Mouse (Mus musculus): Measurements from ENCODE around the gene Vwa5b2. TPM values are rescaled to one million over a fixed set of nuclear protein-coding genes. Genes with fewer than 3 reads are reported as not detected.

Gene Vwa5b2
- total RNA-seq, 2 experiments from 2014 or later, result 1.4 to 1.6 TPM

Small RNA genes within 50 kb of the gene (microRNA-seq; reads per million reads assigned to microRNA genes)
- 3.5 reads per million, percentile 9 among the genes with 10 or more reads in this experiment for gene Mir1224

Other genes starting within 250 kb of the Vwa5b2 start
- gene Abcc5, start 163.1 kb upstream of the Vwa5b2 start, total RNA-seq (2021), result 10 to 100 TPM; 59.4 to 78.0 TPM
- 10 to 100 TPM; 62.4 to 62.6 TPM for gene Eif2b5, start 90.7 kb upstream of the Vwa5b2 start, total RNA-seq (2021)
- 10 to 100 TPM; 40.7 to 45.2 TPM for gene Dvl3, start 72.5 kb upstream of the Vwa5b2 start, total RNA-seq (2021)
- 100 to 1,000 TPM; 279 to 383 TPM for gene Ap2m1, start 54.0 kb upstream of the Vwa5b2 start, total RNA-seq (2021)
- gene Abcf3, start 40.9 kb upstream of the Vwa5b2 start, total RNA-seq (2021), result 10 to 100 TPM; 86.0 to 95.3 TPM
- gene Eef1akmt4, start 22.1 kb downstream of the Vwa5b2 start, total RNA-seq (2021), result 1 to 10 TPM; 9.5 to 10.0 TPM
- gene Gm49333, start 22.1 kb downstream of the Vwa5b2 start, total RNA-seq (2021), result under 1 TPM in 1 of 2 experiments, not detected in 1; 0.26 TPM
- gene Alg3, start 22.3 kb downstream of the Vwa5b2 start, total RNA-seq (2021), result 10 to 100 TPM; 26.9 to 29.8 TPM
- gene Camk2n2, start 31.8 kb downstream of the Vwa5b2 start, total RNA-seq (2021), result 100 to 1,000 TPM in 1 of 2 experiments, 10 to 100 TPM in 1; 25.3 to 128 TPM
- gene Ece2, start 40.4 kb downstream of the Vwa5b2 start, total RNA-seq (2021), result 10 to 100 TPM in 1 of 2 experiments, 1 to 10 TPM in 1; 8.9 to 17.5 TPM
- gene Psmd2, start 62.2 kb downstream of the Vwa5b2 start, total RNA-seq (2021), result 100 to 1,000 TPM; 288 to 322 TPM
- gene Eif4g1, start 78.8 kb downstream of the Vwa5b2 start, total RNA-seq (2021), result 100 to 1,000 TPM; 352 to 397 TPM
- 10 to 100 TPM; 13.5 to 15.0 TPM for gene Fam131a, start 103.8 kb downstream of the Vwa5b2 start, total RNA-seq (2021)
- 10 to 100 TPM; 37.0 to 56.4 TPM for gene Polr2h, start 128.2 kb downstream of the Vwa5b2 start, total RNA-seq (2021)
- 10 to 100 TPM; 19.3 to 66.2 TPM for gene Clcn2, start 128.3 kb downstream of the Vwa5b2 start, total RNA-seq (2021)
- 10 to 100 TPM; 10.4 to 10.6 TPM for gene Chrd, start 143.7 kb downstream of the Vwa5b2 start, total RNA-seq (2021)
- gene Thpo, start 145.0 kb downstream of the Vwa5b2 start, total RNA-seq (2021), result 1 to 10 TPM; 1.3 to 1.5 TPM

Measured in adrenal gland, postnatal 36 days (tissue).